Mouse (Mus musculus) hindbrain, postnatal 0 days (tissue): ENCODE data around the gene Tbc1d13. TPM values are rescaled to one million over a fixed set of nuclear protein-coding genes. Genes with fewer than 3 reads are reported as not detected.
A peak's percentile ranks its signal among the peaks of the same experiment; 100 is the strongest.
"Not testable (repeated sequence)": the region's sequence is repeated elsewhere in the genome, so short reads cannot be mapped to it uniquely, and the experiment has no call there.

Experiments
- ATAC-seq: fragments of 200-750 bp; cut with Nextera tagmentation; 2 replicates; pipeline ENCODE4 v1.8.0; 2017; ENCODE audit warnings: mild to moderate bottlenecking, moderate TSS enrichment, moderate library complexity
- DNase-seq: peaks from one replicate; pipeline ENCODE4 v3.0.0-alpha.2; 2015; ENCODE audit warnings: low spot score
- H3K27ac ChIP-seq: fragments of 300-500 bp; sonication (generic); 2 replicates; pipeline ENCODE4 v1.5.1; 2014; ENCODE audit warnings: mild to moderate bottlenecking
- H3K27me3 ChIP-seq: fragments of 300-500 bp; sonication (generic); 2 replicates; pipeline ENCODE4 v1.6.1; 2014; ENCODE audit warnings: low read length, mixed read lengths; ENCODE audit not compliant: insufficient read depth
- H3K36me3 ChIP-seq: fragments of 300-500 bp; sonication (generic); 2 replicates; pipeline ENCODE4 v1.6.1; 2014; ENCODE audit warnings: low read length, mixed read lengths; ENCODE audit not compliant: insufficient read depth
- H3K4me1 ChIP-seq: fragments of 300-500 bp; sonication (generic); 2 replicates; pipeline ENCODE4 v1.6.1; 2014; ENCODE audit warnings: antibody characterized with exemption, low read length, mixed read lengths; ENCODE audit not compliant: insufficient read depth
- H3K4me2 ChIP-seq: fragments of 300-500 bp; sonication (generic); 2 replicates; pipeline ENCODE4 v1.6.1; 2014; ENCODE audit warnings: low read depth, mild to moderate bottlenecking, low read length, moderate library complexity, mixed read lengths
- H3K4me3 ChIP-seq: fragments of 300-500 bp; sonication (generic); 2 replicates; pipeline ENCODE4 v1.5.1; 2014; ENCODE audit warnings: low read length
- H3K9ac ChIP-seq: fragments of 300-500 bp; sonication (generic); replicated peaks from 2 replicates; pipeline ENCODE4 v1.6.1; 2014; ENCODE audit warnings: mild to moderate bottlenecking, low read length, moderate library complexity, mixed read lengths
- H3K9me3 ChIP-seq: fragments of 300-500 bp; sonication (generic); 2 replicates; pipeline ENCODE4 v1.6.1; 2016; ENCODE audit warnings: low read length, mixed read lengths
- CTCF ChIP-seq: IDR thresholded peaks from 2 replicates; pipeline ENCODE4 v1.5.1; 2016; ENCODE audit warnings: antibody characterized with exemption, control low read depth, low read depth
- WGBS: fragments of 180-500 bp; shearing (Covaris S2); extraction: QIAGEN DNeasy Blood & Tissue Kit; methylation state at CpG from one replicate; pipeline ENCODE4 v1.1.7; 2014; 5-methylcytosine and 5-hydroxymethylcytosine counted together
- polyA plus RNA-seq: library from polyadenylated mRNA; unstranded; fragments of >200 nt; fragmentation: Nextera tagmentation; extraction: Ambion mirVana; gene quantifications from 2 replicates; pipeline ENCODE4 v1.2.1, GENCODE M21; 2015
- total RNA-seq: library from RNA; depleted of rRNA; stranded (reverse); fragments of >200 nt; gene quantifications from 2 replicates; pipeline ENCODE4 v1.2.3, GENCODE M21; 2014

Gene Tbc1d13
- total and polyA plus RNA-seq, 2 experiments from 2014 or later: 9.4 to 109 TPM

DNA sequence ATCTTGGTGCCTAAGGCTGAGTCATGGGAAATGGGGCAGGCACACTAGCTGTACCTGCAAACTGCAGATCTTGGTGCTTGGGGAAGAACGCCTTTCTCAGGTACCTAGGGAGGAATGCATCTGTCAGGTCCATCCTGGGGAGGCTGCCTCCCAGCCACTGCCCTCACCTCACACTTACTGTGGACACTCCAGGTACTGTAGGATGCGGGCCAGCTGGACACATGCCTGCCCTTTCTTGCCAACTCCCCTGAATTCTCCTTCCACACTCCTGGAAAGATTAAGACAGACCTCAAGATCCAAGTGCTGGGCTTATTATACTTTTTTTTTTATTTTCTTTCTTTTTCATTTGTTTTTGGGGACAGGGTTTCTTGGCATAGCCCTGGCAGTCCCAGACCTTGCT is 43.0 kb downstream of the Tbc1d13 start:
- no peak for DNase-seq
- Histone ChIP-seq H3K9ac (no peak overlapping the region), H3K27me3 (no peaks in the 10 kb centered on the region), H3K36me3 (peaks cover 23% of the 10 kb centered on the region), H3K9me3 (no peaks in the 10 kb centered on the region), H3K4me1 (peaks cover 18% of the 10 kb centered on the region; the same call in 1 of the 2 replicates), H3K27ac (no peak overlapping the region), H3K4me2 (no peak overlapping the region), H3K4me3 (no peak overlapping the region)
- WGBS: 88% methylated on average over 2 of the region's 2 CpGs
- TF ChIP-seq CTCF: no peak
- no peak for ATAC-seq

GRCm38 (mm10) chr2:30177700-30178675 is 44.4 kb downstream of the Tbc1d13 start, which contains the start of gene Spout1:
TSS of gene Spout1 (minus strand) at chr2:30178459.
- WGBS: 2% methylated on average over 54 of the region's 54 CpGs
- Histone ChIP-seq H3K27ac (peak within 1 kb of the TSS; percentile 64), H3K36me3 (peaks cover 22% of the 10 kb centered on the region), H3K4me1 (peaks cover 9% of the 10 kb centered on the region; the same call in 1 of the 2 replicates), H3K4me2 (peak within 1 kb of the TSS; percentile 79), H3K27me3 (no peaks in the 10 kb centered on the region), H3K4me3 (peak within 1 kb of the TSS; percentile 55), H3K9ac (peak within 1 kb of the TSS; percentile 66), H3K9me3 (no peaks in the 10 kb centered on the region)
- ATAC-seq: peak; percentile 100
- peak; percentile 98 for DNase-seq
- TF ChIP-seq CTCF: no peak

DNA sequence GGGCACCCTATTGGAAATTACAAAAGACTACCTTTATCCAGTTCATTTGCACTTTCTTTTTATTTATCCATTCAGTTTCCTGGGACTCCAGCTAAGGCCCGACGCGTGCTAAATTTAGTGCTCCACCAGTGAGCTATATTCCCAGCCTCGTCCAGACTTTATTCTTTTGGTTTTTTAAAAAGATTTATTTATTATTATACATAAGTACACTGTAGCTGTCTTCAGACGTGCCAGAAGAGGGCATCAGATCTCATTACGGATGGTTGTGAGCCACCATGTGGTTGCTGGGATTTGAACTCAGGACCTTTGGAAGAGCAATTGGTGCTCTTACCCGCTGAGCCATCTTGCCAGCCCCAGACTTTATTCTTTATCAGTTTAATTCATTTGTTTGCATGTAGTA is 45.2 kb downstream of the Tbc1d13 start:
- not testable (repeated sequence) for H3K27ac ChIP-seq, H3K4me1 ChIP-seq, DNase-seq, ATAC-seq, H3K27me3 ChIP-seq, H3K9me3 ChIP-seq, H3K9ac ChIP-seq
- Histone ChIP-seq H3K4me2 (peak overlapping the region; percentile 79), H3K4me3 (peak overlapping the region; percentile 55), H3K36me3 (peaks cover 17% of the 10 kb centered on the region)
- TF ChIP-seq CTCF: 0 out of 2 replicates have a peak, but pooled peaks have one; percentile 5
- 25% methylated on average over 7 of the region's 7 CpGs for WGBS

GRCm38 (mm10) chr2:30182424-30182823 is 48.9 kb downstream of the Tbc1d13 start:
- H3K36me3 ChIP-seq: no peaks in the 10 kb centered on the region
- no peak overlapping the region for H3K9ac ChIP-seq
- H3K4me1 ChIP-seq: peaks cover 4% of the 10 kb centered on the region; the same call in 1 of the 2 replicates
- TF ChIP-seq CTCF: no peak
- H3K27ac ChIP-seq: no peak overlapping the region
- H3K4me2 ChIP-seq: no peak overlapping the region
- no peaks in the 10 kb centered on the region for H3K27me3 ChIP-seq
- 81% methylated on average over 2 of the region's 2 CpGs for WGBS
- ATAC-seq (no peak), DNase-seq (no peak)
- H3K9me3 ChIP-seq: no peaks in the 10 kb centered on the region
- H3K4me3 ChIP-seq: no peak overlapping the region

- 76% methylated on average over 3 of the region's 3 CpGs for WGBS
- H3K9ac ChIP-seq: no peak overlapping the region
- no peaks in the 10 kb centered on the region for H3K27me3 ChIP-seq
- H3K4me1 ChIP-seq: no peaks in the 10 kb centered on the region
- H3K36me3 ChIP-seq: no peaks in the 10 kb centered on the region; the same call in 1 of the 2 replicates
- H3K4me3 ChIP-seq: no peak overlapping the region
- no peak overlapping the region for H3K27ac ChIP-seq
- H3K4me2 ChIP-seq: no peak overlapping the region
- H3K9me3 ChIP-seq: no peaks in the 10 kb centered on the region
- TF ChIP-seq CTCF: no peak
- no peak for ATAC-seq
- DNase-seq: no peak
Measured at GRCm38 (mm10) chr2:30183721-30184120, 50.2 kb downstream of the Tbc1d13 start.

- no peaks in the 10 kb centered on the region; the same call in 1 of the 2 replicates for H3K36me3 ChIP-seq
- WGBS: 84% methylated on average over 6 of the region's 6 CpGs
- DNase-seq (no peak), ATAC-seq (no peak)
- no peak for TF ChIP-seq CTCF
- H3K4me1 ChIP-seq: no peaks in the 10 kb centered on the region
- no peak overlapping the region for H3K4me3 ChIP-seq
- H3K9ac ChIP-seq: no peak overlapping the region
- H3K9me3 ChIP-seq: no peaks in the 10 kb centered on the region
- H3K27me3 ChIP-seq: no peaks in the 10 kb centered on the region
- H3K4me2 ChIP-seq: no peak overlapping the region
- no peak overlapping the region for H3K27ac ChIP-seq
Measured at GRCm38 (mm10) chr2:30185276-30185675, 51.7 kb downstream of the Tbc1d13 start.
